Mouse (Mus musculus) megakaryocyte, embryonic 14.5 days (primary cell): ENCODE data around the gene Oas2.

Experiments used
- FLI1 ChIP-seq: IDR thresholded peaks from 2 replicates; pipeline ENCODE4 v1.6.1; 2012; ENCODE audit warnings: low read length, inconsistent platforms, mixed read lengths
- GATA1 ChIP-seq: IDR thresholded peaks from 3 replicates; pipeline ENCODE4 v1.6.1; 2012; ENCODE audit warnings: mixed read lengths, low read length, inconsistent platforms, borderline replicate concordance

- TF ChIP-seq GATA1 (no peak), FLI1 (no peak)
Measured at GRCm38 (mm10) chr5:120746451-120746850, 3.2 kb downstream of the Oas2 start.
